Mouse (Mus musculus): ENCODE measurements around the gene Cox8a.

The Cox8a gene

DNA sequence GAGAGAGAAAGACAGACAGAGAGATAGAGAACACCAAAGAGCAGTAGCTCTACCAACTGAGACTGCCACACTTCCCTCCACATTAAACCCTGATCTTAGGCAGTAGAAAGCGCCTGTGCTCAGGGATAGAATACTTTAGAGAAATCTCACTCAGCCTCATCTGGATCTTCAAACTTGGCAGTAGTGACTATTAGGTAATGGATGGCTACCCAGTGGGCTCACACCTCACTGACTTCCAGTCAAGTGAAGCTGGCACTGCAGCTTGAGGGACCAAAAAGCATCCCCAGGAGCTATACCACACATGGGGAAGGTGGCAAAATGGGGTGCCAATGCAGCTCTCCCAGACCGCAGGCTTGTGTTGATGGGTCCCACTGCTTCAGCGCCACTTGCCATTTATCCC lies 6.8 kb upstream of the Cox8a start:
- in situ Hi-C loops (cut with MboI, MseI): no loop called here

DNA sequence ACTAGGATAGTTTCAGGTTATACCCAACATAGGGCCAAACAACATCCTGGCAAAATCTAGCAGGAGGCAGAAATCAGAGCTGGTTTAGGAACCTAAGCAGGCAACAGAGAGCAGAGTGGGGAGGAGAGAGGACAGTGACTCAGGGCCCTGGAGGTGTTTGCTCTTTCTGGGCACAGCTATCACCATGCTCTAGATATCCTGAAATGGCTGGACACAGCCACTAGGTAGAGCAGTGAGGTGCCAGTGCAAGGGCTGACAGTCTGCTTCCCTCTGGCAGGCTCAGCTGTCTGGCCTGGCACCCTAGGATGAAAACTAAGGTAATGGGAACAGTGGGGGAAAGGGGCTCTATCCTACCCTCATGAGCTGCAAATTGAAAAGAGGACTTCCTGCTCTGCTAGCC lies 6.1 kb upstream of the Cox8a start:
- in situ Hi-C loops (cut with MboI, MseI): no loop called here

DNA sequence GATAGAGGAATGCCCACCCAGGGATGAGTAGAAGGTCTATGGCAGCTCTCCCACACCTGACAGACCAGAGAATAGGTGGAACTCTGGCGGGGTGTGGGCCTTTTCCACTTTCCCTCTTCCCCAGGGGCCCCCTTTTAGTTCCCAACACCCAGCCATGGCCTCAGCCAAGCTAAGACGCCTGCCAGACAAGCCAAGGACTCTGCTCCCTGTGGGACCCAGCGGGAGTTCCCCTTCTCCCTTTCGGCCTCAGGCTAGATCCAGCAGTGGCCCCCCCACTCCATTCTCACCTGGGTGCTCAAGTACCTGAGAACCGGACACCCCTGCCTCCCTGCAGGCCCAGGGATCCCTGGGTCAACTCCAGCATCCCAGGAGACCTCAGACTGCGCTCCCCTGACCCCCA lies 4.8 kb upstream of the Cox8a start:
- in situ Hi-C loops (cut with MboI, MseI): no loop called here

DNA sequence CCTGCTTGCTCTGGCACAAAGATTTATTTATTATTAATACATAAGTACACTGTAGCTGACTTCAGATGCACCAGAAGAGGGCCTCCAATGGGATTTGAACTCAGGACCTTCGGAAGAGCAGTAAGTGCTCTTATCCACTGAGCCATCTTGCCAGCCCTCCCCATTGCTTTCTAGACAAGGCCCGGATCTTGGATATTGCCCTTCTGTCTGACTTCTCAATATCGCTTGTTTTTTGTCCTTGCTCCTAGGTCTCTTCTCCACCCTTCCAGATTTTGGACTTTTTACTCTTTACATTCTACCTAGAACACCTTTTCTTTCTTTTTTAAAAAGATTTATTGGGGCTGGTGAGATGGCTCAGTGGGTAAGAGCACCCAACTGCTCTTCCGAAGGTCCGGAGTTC lies 1.3 kb upstream of the Cox8a start:
- in situ Hi-C loops (cut with MboI, MseI): no loop called here

DNA sequence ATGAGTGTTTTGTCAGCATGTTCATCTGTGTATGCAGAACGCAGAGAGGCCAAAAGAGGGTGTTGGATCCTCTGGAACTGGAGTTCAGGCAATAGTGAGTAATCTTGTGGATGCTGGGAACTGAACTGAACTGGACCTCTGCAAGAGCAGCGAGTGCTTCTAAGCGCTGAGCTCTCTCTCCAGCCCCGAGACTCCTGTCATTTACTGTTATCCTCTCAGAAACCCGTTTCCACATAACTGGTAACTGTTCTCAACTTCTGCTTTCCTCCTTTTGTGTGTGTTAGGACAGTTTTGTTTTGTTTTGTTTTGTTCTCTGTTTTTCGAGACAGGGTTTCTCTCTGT lies 481 bp upstream of the Cox8a start:
- in situ Hi-C loops (cut with MboI, MseI): no loop called here

DNA sequence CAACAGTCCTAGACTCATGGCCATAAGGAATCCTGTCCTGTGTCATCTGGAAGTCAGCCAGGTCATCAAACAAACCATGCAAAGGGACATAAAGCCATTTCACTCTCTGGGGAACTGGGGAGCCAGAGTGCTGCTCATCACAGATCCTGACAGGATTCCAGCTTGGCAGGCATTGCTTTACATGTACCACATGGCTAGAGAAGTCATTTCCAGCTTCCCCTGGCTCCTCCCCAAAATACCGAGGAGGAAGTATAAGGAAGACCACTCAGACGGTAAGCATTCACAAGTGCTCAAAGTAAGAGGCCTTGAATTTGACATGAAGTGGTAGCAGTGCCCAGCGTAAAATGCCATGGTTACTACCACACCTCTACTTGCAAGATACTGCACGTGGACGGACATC lies 2.9 kb downstream of the Cox8a start:
- in situ Hi-C loops (cut with MboI, MseI): no loop called here

DNA sequence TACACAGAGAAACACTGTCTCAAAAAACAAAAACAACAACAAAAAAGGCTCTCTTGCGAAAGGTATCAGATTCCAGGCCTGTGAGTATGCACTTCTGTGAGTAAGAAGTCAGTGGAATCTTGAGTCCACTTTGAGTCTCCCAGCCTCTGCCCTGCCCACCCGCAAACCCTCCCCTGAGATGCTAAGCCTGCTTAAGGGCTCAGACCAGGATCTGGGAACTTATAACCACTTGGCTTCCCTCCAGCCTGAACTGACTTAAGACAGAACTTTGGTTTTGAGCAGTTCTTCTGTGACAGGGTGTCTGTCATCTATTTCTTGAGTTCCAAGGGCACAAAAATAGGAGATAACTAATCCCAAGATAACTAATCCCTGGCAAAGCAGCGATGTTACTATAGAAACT lies 4.4 kb downstream of the Cox8a start:
- in situ Hi-C loops (cut with MboI, MseI): no loop called here

DNA sequence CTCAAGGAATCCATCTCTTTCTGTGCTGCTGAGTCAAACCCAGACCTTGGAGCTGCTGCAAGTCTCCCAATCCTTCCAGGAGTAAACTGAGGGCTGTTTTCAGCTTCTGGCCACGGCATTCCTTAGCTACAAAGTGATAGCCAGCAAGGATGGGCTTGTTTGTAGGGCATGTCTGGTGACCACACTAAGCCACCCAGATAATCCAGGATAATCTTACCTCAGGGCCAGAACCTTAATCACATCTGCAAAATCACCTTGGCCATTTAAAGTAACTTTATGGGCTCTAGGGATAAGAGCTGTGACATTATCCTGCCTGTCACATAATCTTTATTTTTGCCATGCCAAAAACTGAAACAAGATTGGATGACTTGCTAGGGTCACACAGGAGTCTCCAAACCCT lies 5.2 kb downstream of the Cox8a start:
- in situ Hi-C loops (cut with MboI, MseI): no loop called here

DNA sequence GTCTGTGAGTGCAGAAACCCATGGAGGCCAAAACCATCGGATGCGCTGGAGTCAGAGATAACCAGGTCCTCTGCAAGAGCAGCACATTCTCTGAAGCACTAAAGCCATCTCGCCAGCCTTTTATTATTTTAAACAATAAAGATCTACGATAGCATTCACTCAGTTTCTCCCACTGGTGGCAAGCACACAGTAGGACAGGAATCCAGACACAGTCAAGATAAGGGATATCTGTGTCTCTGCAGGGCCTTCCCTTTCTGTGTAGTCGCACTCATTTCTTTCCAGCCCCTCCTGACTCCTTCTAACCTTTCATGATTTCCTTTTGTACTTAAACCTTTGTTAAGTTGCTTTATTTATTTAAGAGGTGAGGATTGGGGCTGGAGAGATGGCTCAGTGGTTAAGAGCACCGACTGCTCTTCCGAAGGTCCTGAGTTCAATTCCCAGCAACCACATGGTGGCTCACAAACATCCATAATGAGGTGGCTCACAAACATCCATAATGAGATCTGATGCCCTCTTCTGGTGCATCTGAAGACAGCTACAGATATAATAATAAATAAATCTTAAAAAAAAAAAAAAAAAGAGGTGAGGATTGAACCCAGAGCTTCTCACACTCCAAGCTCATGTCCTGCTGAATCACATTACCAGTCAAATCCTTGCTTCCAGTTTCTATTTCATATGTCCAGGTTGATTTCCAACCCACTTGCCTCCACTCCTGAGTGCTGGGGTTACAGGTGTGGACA lies 7.3 kb downstream of the Cox8a start:
- in situ Hi-C loops (cut with MboI, MseI): loop anchor here in 1 of 2 experiments (10.0 kb wide), 1 partner anchor 1745 kb away; the partner anchor contains the start of genes Ctsw and Fibp

DNA sequence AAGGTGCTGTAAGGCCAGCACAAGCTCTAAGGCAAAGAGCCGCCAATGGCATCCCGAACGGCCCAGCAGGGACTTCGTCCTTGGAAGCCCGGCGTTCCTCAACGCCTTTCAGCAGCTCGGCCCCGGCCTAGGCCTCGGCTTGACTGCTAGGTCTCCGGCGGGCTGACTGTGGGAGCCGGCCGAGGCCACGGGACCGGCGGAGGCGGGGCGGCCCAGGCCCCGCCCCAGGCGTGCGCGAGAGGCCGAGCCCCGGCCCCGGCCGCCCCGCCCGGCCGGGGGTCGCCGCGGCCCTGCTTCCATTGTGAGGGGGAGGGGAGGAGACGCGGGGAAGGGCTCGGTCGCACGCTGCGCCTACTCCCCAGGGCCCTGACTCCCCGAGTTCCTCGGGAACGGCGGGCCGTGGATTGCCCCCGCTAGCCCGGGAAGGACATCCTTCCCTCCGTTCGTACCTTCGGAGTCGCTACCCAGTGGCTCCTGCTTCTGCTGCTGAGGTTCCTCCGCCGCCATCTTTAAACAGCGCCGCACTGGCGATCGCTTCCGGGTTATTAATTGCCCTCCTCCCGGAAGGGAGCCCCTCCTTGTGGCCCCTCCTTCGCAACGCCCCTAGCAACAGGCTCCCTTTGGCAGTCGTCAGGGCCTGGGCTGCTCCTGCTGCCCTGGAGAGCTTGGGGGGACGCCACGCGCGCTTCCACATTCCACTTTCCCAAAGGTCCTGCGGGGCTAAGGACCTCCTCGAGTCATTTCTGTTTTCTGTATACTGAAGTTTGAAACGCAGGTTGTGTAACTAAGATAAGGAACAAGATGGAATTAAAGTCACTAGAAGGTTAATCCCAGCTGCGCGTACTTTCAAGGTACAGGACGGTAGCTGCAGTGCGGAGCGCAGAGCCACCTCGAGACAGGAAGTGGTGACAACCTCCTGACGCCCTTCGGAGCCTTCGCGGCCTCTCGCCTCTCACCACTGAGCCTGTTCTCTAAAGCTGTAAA lies 11.4 kb downstream of the Cox8a start, which contains the start of gene Otub1:
TSS of gene Otub1 (minus strand) at position 564 of the 984 bp plus-strand sequence.
- in situ Hi-C loops (cut with MboI, MseI): loop anchor here in 1 of 2 experiments (10.0 kb wide), 1 partner anchor 1741 kb away; the partner anchor contains the start of genes Ctsw and Fibp

DNA sequence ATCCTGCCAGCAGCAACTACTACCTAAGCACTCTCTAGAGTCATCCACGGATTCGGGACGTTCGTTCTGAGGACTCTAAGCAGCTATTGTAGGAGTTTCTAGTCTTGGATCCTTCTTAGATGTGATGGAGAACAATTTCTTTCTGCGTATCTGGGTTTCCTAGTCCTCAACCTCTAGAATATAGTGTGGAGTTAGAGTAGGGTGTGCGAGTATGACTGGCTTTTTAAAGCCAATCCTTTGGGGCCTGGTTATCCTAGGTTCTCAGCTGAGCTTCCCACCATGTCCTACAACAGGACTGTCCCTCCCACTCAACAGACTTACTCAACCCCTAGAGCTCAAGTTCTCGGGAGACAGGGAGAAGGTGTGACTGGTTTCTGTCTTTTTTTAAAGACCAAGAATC lies 12.1 kb downstream of the Cox8a start:
- in situ Hi-C loops (cut with MboI, MseI): loop anchor here in 1 of 2 experiments (10.0 kb wide), 1 partner anchor 1741 kb away; the partner anchor contains the start of genes Ctsw and Fibp

DNA sequence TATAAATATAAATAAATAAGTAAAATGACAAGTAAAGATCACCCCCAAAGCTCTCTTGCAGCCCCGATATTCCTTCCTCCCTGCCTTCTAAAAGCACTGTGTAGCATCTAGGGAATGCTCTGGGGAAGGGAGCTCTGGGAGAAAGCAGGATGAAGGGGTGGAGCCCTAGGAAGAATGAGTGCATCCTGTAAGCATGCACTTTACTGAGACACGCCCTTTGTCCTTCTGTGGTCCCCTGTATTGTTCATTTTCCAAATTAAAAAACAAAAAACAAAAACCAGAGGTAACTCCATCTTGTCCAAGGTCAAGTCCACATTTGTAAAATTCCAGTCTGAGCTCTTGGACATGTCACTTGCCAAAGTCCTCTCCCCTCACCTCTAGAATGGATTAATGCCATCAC lies 12.5 kb downstream of the Cox8a start:
- in situ Hi-C loops (cut with MboI, MseI): loop anchor here in 1 of 2 experiments (10.0 kb wide), 1 partner anchor 1740 kb away; the partner anchor contains the start of genes Ctsw and Fibp

DNA sequence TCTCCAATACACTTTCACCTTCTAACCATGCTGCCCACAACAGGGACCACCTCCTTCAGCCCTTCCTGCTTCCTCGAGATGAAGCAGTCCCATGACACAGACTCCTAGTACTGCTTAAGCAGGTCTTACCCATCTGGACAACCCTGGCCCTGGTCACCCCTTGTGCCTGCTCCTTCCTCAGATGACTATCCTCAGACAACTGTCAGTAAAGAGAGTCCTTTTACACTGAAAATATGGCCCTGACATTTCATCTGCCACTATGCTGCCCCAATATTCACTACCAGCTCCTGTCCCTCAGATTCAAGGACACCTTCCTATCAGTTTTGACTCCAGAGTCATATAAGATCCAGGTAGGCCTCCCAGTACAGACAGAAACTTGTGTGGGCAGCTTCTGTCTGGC lies 17.0 kb downstream of the Cox8a start:
- in situ Hi-C loops (cut with MboI, MseI): loop anchor here in 1 of 2 experiments (10.0 kb wide), 1 partner anchor 1736 kb away; the partner anchor contains the start of genes Ctsw and Fibp

DNA sequence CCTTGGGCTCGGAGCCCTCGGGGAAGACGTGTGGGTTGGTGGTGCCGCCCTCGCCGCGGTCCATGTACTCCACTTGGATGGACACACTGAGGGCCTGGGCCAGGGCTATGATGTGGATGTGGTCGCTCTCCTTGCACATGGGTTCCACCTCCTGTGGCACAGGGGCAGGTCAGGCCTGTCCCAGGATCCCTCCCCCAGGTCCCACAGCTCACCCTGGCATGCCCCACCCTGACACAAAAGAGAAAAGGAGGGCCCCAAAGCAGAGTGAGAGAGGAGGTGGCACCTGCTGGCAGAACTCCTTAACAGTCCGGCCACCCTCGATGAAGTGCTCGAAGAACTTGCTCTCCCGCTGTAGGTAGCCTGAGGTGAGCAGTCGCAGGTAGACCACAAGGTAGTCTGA lies 18.3 kb downstream of the Cox8a start:
- in situ Hi-C loops (cut with MboI, MseI): loop anchor here (10.0 kb wide), 2 partner anchors 134 to 1704 kb away; partner anchors contain the start of gene Cfl1 (in 1 of the 2)

DNA sequence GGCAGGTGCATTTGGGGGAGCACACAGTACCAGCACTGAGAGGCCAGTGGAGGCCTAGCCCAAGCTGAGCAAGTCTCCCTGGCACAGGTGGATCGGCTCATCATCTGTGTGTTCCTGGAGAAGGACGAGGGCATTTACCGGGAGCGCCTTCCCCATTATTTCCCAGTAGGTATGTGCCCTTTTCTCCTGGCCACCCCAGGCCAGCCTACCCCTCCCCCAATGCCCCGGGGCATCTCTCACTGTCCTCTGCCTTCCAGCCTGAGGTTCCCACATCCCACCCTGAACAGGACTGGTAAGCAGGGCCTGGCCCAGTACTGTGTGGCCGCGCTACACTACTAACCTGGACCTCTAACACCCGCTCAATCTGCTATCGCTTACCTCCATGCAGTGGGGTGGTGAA lies 20.0 kb downstream of the Cox8a start:
- in situ Hi-C loops (cut with MboI, MseI): loop anchor here (10.0 kb wide), 2 partner anchors 133 to 1703 kb away; partner anchors contain the start of gene Cfl1 (in 1 of the 2)

DNA sequence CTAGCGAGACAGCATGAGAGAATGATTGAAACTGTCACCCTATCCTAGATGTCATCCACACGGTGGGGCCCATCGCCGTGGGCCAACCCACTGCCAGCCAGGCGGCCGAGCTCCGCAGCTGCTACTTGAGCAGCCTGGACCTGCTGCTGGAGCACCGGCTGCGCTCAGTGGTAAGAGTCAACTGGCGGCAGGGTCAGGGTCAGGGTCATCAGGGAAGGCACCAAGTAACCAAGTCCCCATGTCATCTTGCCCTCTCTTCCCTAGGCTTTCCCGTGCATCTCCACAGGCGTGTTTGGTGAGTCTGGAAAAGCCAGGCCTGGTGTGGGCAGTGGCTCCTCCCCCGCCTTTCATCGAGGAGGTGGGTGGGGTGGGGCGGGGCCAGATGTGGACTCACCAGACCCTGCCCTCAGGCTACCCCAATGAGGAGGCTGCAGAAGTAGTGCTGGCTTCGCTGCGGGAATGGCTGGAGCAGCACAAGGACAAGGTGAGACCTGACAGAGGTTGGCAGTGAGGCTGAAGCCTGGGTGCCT lies 20.6 kb downstream of the Cox8a start:
- in situ Hi-C loops (cut with MboI, MseI): loop anchor here (10.0 kb wide), 2 partner anchors 132 to 1702 kb away; partner anchors contain the start of gene Cfl1 (in 1 of the 2)

DNA sequence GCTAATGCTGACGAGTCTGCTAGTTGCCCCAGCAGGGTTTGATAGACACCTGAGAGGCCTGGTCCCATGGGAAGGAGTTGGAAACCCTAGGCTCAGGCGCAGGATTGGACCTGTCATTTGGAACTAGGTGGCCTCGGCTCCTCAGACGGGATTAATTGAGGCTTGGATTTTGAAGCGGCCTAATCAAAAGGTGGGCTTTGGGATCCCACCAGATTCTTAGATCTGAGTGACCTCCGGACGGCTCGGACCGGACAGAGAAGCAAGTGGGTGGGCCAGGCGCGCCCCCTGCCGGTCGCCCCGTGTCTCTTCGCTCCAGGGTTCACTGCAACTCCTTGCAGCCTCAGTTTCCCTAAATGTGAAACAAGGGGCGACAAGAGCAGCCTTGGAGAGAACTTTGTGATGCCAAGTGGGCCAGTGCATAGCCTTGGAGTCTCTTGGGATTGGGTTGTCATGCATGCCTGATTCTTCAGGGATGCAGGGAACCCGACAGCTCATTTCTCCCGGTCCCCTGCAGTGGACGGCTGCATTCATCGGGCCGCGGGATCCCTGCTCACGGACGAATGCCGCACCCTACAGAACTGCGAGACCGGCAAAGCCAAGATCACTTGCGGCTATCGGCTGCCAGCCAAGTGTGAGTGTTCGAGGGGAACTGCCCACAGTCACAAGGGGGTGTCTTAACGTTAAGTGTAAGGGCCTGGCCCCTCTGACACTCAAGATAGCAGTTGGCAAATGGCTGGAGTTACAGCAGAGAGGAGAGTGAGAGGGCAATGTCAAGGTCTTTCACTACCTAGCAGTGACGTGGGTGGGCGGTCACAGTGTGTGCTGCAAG lies 21.3 kb downstream of the Cox8a start:
- in situ Hi-C loops (cut with MboI, MseI): loop anchor here (10.0 kb wide), 2 partner anchors 131 to 1701 kb away; partner anchors contain the start of gene Cfl1 (in 1 of the 2)

DNA sequence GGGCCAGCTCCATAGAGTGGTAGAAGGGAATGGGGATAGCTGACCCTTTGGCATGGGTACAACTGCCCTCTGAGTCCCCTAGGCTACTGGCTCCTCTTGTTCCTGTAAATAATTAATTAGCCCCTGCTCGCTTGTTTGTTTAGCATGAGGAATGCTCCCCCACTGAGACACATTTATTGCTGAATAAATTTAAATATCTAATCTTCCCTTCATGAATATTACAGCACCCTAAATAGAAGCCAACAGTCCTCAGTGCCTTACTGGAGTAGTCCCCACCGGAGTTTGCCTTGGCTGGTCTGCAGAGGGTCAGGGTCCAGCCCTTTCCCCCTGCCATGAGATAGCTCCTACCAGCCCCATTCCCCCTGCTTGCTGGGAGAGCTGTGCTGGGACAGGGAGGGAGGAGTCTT lies 24.9 kb downstream of the Cox8a start:
- in situ Hi-C loops (cut with MboI, MseI): loop anchor here (5.0 to 10.0 kb wide), 3 partner anchors 125 to 1698 kb away; partner anchors contain the start of gene Cfl1 (in 1 of the 2)

DNA sequence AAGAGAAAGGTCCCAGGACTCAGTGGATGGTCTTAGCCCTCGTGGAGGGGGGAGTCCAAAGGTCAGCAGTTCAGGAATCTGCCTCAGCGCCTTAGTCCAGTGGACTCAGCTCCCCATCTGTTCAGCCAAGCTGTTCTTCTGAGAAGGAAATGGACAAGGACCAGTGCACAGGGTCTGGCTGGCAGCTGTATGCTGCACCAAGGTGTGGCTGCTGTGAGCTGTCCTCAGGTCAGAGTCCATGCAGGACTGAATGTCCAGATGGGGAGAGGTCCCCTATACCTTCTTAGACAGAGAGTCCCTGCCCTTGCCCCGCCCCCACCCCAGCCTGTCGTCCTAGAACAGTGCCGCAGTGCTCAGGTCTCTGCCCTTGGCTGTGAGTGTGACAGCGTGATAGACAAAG lies 25.8 kb downstream of the Cox8a start:
- in situ Hi-C loops (cut with MboI, MseI): loop anchor here (5.0 to 10.0 kb wide), 3 partner anchors 124 to 1697 kb away; partner anchors contain the start of gene Cfl1 (in 1 of the 2)

DNA sequence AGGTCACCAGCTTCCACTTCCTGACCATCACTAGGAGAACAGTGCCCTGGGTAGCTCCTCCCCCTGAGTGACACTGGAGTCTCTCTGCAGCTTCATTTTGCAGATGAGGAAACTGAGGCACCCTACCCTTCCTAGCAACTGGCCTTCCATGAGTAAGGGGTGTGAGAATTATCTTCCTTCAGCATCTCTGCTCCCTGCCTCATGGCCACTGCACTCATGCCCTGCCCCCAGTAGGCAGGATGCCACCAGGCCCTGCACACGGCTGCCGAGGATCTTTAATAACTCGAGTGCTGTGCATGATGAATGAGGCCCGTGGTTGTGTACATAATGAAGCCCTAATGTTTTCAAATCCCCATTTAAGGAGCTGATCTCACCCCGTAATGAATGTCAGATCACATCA lies 26.4 kb downstream of the Cox8a start:
- in situ Hi-C loops (cut with MboI, MseI): loop anchor here (5.0 to 10.0 kb wide), 3 partner anchors 124 to 1696 kb away; partner anchors contain the start of gene Cfl1 (in 1 of the 2)

All from T-helper 17 cell (primary cell).